ENCODE assay signal across 22 mouse cellular contexts in the genomic region with DNA sequence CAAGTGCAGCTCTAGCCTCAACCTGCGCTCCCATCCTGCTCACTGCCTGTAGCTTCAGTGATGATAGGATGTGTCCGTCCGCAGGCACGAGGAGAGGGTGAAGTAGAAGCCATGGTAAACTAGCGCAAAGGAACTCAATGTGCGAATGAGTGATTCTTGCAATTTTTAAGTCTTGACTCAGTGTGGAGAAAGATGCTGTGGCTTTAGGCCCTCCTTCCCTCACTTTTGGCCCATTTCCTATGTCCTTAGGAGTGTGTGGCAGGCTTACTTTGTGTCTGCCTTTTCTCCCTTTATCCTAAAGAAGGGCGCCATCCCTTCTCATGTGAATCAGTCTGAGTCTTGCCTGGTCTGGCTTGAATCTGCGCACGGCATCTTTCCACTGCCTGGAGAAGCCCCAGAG. TPM values are rescaled to one million over a fixed set of nuclear protein-coding genes. Genes with fewer than 3 reads are reported as not detected.
A peak's percentile ranks its signal among the peaks of the same experiment; 100 is the strongest.
DNase-seq lines count a peak whose midpoint lies in the region; ATAC-seq and TF ChIP-seq lines count a peak whose summit lies in the region.
"Had no signal": no experiment of that assay in that cellular context is flagged by ENCODE, and none has a peak within 500 bp of the region (broad histone marks: within the 10 kb centered on the region; RNA-seq: fewer than 3 reads in every experiment).

No protein-coding gene starts in this region.

- ATAC-seq in heart, embryonic 11.5 days (replicated peaks; ENCODE audit: insufficient number of reproducible peaks, low FRiP score, low TSS enrichment), result no peak
- no peak for ATAC-seq in lung, embryonic 15.5 days (ENCODE audit: borderline replicate concordance, extremely low read depth, low FRiP score, low TSS enrichment)
- ATAC-seq in embryonic facial prominence, embryonic 15.5 days (ENCODE audit: insufficient number of reproducible peaks, low FRiP score, low TSS enrichment, low read depth), result no peak
- ATAC-seq in granulocyte monocyte progenitor cell, adult 5-6 weeks (replicated peaks; ENCODE audit: poor library complexity, severe bottlenecking), result no peak
- ATAC-seq: forebrain, embryonic 14.5 days; intestine, embryonic 15.5 days; midbrain, embryonic 16.5 days had no signal

- no peak overlapping the region for H3K9ac ChIP-seq in heart, embryonic 11.5 days (ENCODE audit: low read depth, low read length)
- no peak overlapping the region for H3K9ac ChIP-seq in lung, embryonic 15.5 days
- H3K9ac ChIP-seq in embryonic facial prominence, embryonic 15.5 days, result no peak overlapping the region
- H3K9ac ChIP-seq: hindbrain, embryonic 13.5 days; intestine, embryonic 15.5 days; kidney, embryonic 15.5 days; liver, embryonic 15.5 days had no signal

- no peak overlapping the region for H3K4me2 ChIP-seq in heart, embryonic 11.5 days
- H3K4me2 ChIP-seq in lung, embryonic 15.5 days, result no peak overlapping the region
- no peak overlapping the region for H3K4me2 ChIP-seq in embryonic facial prominence, embryonic 15.5 days (replicated peaks)
- peak overlapping the region; percentile 30 for H3K4me2 ChIP-seq in myocyte (ENCODE audit: low read depth)
- H3K4me2 ChIP-seq: hindbrain, embryonic 13.5 days; intestine, embryonic 15.5 days; kidney, embryonic 15.5 days; liver, embryonic 15.5 days had no signal

- WGBS in heart, embryonic 11.5 days (ENCODE audit: insufficient replicate concordance), result 89% methylated on average over 9 of the region's 9 CpGs
- WGBS in lung, embryonic 15.5 days, result 79% methylated on average over 9 of the region's 9 CpGs
- 75% methylated on average over 9 of the region's 9 CpGs for WGBS in embryonic facial prominence, embryonic 15.5 days

- H3K4me1 ChIP-seq in heart, embryonic 11.5 days (ENCODE audit: control insufficient read depth, insufficient read depth, low read length), result peaks cover 29% of the 10 kb centered on the region
- H3K4me1 ChIP-seq in lung, embryonic 15.5 days, result peaks cover 29% of the 10 kb centered on the region
- H3K4me1 ChIP-seq in embryonic facial prominence, embryonic 15.5 days, result peaks cover 26% of the 10 kb centered on the region

- no peak for DNase-seq in heart, postnatal 14 days
- DNase-seq in lung, postnatal 10 days, result no peak
- DNase-seq in left cerebral cortex, postnatal 25 days (ENCODE audit: low spot score in 2 of 2), result no peak
- DNase-seq: adrenal gland, postnatal 14 days; B cell, adult 2 months; cerebellum, adult 11-12 months; layer of hippocampus, postnatal 36 days; spleen, adult 18-20 months; thymus, adult 18-20 months had no signal

- no peaks in the 10 kb centered on the region for H3K36me3 ChIP-seq in heart, embryonic 11.5 days (ENCODE audit: control insufficient read depth, insufficient read depth, low read length)
- H3K36me3 ChIP-seq in lung, embryonic 15.5 days, result peaks cover 32% of the 10 kb centered on the region
- peaks cover 38% of the 10 kb centered on the region for H3K36me3 ChIP-seq in embryonic facial prominence, embryonic 15.5 days
- H3K36me3 ChIP-seq in myocyte (ENCODE audit: control insufficient read depth, insufficient read depth), result peaks cover 39% of the 10 kb centered on the region

- intact Hi-C loops in heart, postnatal 14 days (cut with DNase I), result no loop called here
- intact Hi-C loops in left cerebral cortex, postnatal 25 days (cut with DNase I), result no loop called here

- no peaks in the 10 kb centered on the region for H3K79me2 ChIP-seq in myocyte (ENCODE audit: control insufficient read depth, insufficient read depth)

- H3ac ChIP-seq in myocyte (ENCODE audit: control insufficient read depth, insufficient read length), result no peak overlapping the region

- H3K9me3 ChIP-seq in heart, embryonic 11.5 days (replicated peaks; ENCODE audit: control insufficient read depth, low read length), result no peaks in the 10 kb centered on the region
- no peaks in the 10 kb centered on the region for H3K9me3 ChIP-seq in lung, embryonic 15.5 days
- H3K9me3 ChIP-seq in embryonic facial prominence, embryonic 15.5 days (replicated peaks), result no peaks in the 10 kb centered on the region
- H3K9me3 ChIP-seq: hindbrain, embryonic 13.5 days; intestine, embryonic 15.5 days; kidney, embryonic 15.5 days; liver, embryonic 15.5 days had no signal

- H3K4me3 ChIP-seq in heart, embryonic 11.5 days (ENCODE audit: low read depth, low read length), result no peak overlapping the region
- H3K4me3 ChIP-seq in lung, embryonic 15.5 days, result no peak overlapping the region
- H3K4me3 ChIP-seq in embryonic facial prominence, embryonic 15.5 days (replicated peaks), result no peak overlapping the region
- H3K4me3 ChIP-seq in myocyte, result no peak overlapping the region
- H3K4me3 ChIP-seq: hindbrain, embryonic 13.5 days; intestine, embryonic 15.5 days; kidney, embryonic 15.5 days; liver, embryonic 15.5 days had no signal

- peak overlapping the region; percentile 63; the same call in 1 of the 2 replicates for H3K27ac ChIP-seq in heart, embryonic 11.5 days (ENCODE audit: low read depth, low read length)
- peak overlapping the region; percentile 91 for H3K27ac ChIP-seq in lung, embryonic 15.5 days
- H3K27ac ChIP-seq in embryonic facial prominence, embryonic 15.5 days (replicated peaks), result peak overlapping the region; percentile 71; the same call in 1 of the 2 replicates
- H3K27ac ChIP-seq: hindbrain, embryonic 13.5 days; intestine, embryonic 15.5 days; kidney, embryonic 15.5 days; liver, embryonic 15.5 days had no signal

- TF ChIP-seq POLR2A in myocyte (IDR thresholded peaks at IDR 0.05; ENCODE audit: insufficient read length, low read depth), result no peak

- H3K27me3 ChIP-seq in heart, embryonic 11.5 days (ENCODE audit: control insufficient read depth, insufficient read depth, low read length), result no peaks in the 10 kb centered on the region
- H3K27me3 ChIP-seq in lung, embryonic 15.5 days, result no peaks in the 10 kb centered on the region
- H3K27me3 ChIP-seq in embryonic facial prominence, embryonic 15.5 days, result no peaks in the 10 kb centered on the region
- H3K27me3 ChIP-seq in myocyte (ENCODE audit: control insufficient read depth, insufficient read depth, insufficient read length), result no peaks in the 10 kb centered on the region
- H3K27me3 ChIP-seq: hindbrain, embryonic 13.5 days; intestine, embryonic 15.5 days; kidney, embryonic 15.5 days; liver, embryonic 15.5 days had no signal

TF ChIP-seq in myocyte, 11 proteins besides CTCF, POLR2A, EP300 and RAD21:
- TF ChIP-seq E2F4 (IDR thresholded peaks at IDR 0.05; ENCODE audit: insufficient read depth) (no peak), TCF3 (IDR thresholded peaks at IDR 0.05; ENCODE audit: insufficient read length, low read depth) (no peak), MAX (IDR thresholded peaks at IDR 0.05; ENCODE audit: low read depth) (no peak), MYOG (IDR thresholded peaks at IDR 0.05; ENCODE audit: control insufficient read depth in 1 of 3, insufficient read depth in 1 of 3, insufficient read length in 2 of 3, low read depth in 2 of 3) (no peak), USF1 (IDR thresholded peaks at IDR 0.05; ENCODE audit: low read depth) (no peak)

RNA-seq across cellular contexts. Expression of a gene that starts 9.4 kb away (rescaled TPM):
- polyA plus RNA-seq in heart, embryonic 11.5 days (2014; fragmentation: Nextera tagmentation; extraction: Ambion mirVana), result 5.1 and 6.7 TPM in 2 replicates
- total RNA-seq in heart, postnatal 14 days (2021), result 10 to 100 TPM; 27.0 to 28.5 TPM
- polyA plus RNA-seq in lung, embryonic 15.5 days (2015; fragmentation: Nextera tagmentation; extraction: Ambion mirVana), result 26.0 and 29.5 TPM in 2 replicates
- 34.5 and 35.7 TPM in 2 replicates for polyA plus RNA-seq in embryonic facial prominence, embryonic 15.5 days (2015; fragmentation: Nextera tagmentation; extraction: Ambion mirVana)
- polyA plus RNA-seq in myocyte (2012; fragmentation: generic; extraction: Trizol), result 47.7 TPM
- total RNA-seq in left cerebral cortex, postnatal 25 days (2021), result 1 to 10 TPM; 5.7 to 9.1 TPM
- total RNA-seq in granulocyte monocyte progenitor cell, adult 5-6 weeks (2014; fragmentation: Nextera tagmentation), result not detected in 2 replicates
- not detected in 2 replicates for total RNA-seq in granulocyte monocyte progenitor cell, adult 5-6 weeks (2017)
- total RNA-seq: common myeloid progenitor, adult 5-6 weeks; megakaryocyte progenitor cell, adult 5-6 weeks had no signal
